Mouse (Mus musculus): ENCODE results near the gene Park7.

Gene Park7

GRCm38 (mm10) chr4:150914290-150914733 lies at the start of gene Park7, which contains the start of gene Tnfrsf9:
Gene Park7, minus strand, starts transcription at chr4:150914437.
Gene Tnfrsf9, plus strand, starts transcription at chr4:150914562.
- peak; percentile 91 to 97 for DNase-seq (ENCODE audit: low spot score in 2 of 2)

DNA sequence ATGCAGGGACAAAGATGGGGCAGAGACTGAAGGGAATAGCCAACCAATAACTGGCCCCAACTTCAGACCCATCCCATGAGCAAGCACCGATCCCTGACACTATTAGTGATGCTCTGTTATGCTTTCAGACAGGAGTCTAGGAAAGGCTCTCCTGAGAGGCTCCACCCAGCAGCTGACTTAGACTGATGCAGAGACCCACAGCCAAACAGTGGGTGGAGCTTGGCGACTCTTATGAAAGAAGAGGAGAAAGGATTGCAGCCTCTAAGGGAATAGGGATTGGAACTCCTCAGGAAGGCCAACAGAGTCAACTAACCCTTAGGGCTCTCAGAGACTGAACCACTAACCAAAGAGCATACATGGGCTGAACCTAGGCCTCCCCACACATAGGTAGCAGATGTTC lies 49.5 kb upstream of the Park7 start:
- no peak for DNase-seq (ENCODE audit: low spot score in 2 of 2)

GRCm38 (mm10) chr4:150962231-150962630 lies 48.0 kb upstream of the Park7 start:
- DNase-seq (ENCODE audit: low spot score in 2 of 2), result no peak

DNA sequence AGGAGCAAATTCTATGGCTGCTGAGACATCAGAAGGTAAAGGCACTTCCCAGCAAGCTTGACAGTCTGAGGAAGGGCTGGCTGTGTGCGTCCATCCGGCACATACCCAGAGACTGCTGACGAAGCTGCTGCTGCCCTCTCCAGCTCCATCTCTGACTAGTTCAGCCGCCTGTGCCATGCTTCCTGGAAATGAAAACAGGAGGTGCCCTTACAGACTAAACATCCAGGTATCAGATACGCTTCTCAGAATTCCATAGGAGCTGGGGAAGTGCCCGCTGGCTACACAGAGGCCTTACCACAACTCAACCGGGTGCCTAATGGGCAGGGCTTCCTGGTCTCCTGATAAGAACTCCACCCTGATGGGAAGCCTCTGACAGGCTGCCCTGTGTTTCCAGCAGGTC lies 44.3 kb upstream of the Park7 start:
- no peak for DNase-seq (ENCODE audit: low spot score in 2 of 2)

DNA sequence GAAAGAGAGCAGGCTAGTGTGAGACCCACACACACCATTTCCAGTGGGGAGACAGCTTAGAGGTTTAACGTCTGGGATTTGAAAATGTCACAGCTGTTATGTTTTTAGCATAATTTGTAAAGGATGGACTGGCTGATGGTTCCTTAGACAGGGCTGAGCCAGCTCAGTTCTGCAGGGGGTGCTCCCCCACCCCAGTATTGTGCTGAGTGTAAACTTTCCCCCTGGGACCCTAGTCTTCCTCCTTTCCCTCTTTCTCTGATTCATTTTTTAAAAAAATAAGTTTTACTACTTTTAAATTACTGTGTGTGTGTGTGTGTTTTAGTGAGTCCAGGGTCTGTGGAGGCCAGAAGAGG lies 42.8 kb upstream of the Park7 start:
- no peak for DNase-seq (ENCODE audit: low spot score in 2 of 2)

DNA sequence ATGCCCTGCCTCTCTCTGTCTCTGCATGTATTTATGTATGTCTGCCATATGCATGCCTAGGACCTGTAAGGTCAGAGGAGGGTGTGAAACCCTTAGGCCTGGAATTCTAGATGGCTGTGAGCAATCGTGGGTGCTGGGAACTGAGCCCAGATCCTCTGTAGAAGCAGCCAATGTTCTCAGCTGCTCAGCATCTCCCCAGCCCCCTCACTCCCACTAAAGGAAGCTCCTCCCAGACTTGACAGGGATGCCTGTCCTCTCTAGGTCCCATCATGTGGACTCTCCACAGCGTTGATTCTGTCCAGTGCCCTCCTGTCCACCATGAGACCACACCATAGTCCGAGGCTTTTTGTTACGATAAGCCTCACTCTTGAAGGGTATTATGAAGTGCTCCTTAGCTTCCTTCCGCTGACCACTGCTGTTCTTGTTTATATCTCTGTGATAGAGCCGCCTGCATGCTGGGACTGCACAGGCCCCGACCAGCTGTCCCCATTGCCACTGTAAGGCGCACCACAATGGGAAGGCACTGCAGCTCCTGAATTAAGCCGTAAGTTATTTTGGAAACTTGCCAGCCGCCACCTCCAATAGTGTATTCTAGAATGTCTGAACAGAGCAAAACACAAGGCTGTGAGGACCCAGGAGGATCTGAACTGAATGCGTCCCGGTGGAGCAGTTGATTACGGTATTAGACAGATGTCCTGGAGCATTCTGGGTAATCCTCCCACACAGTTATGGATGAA lies 42.3 kb upstream of the Park7 start:
- no peak for DNase-seq (ENCODE audit: low spot score in 2 of 2)

DNA sequence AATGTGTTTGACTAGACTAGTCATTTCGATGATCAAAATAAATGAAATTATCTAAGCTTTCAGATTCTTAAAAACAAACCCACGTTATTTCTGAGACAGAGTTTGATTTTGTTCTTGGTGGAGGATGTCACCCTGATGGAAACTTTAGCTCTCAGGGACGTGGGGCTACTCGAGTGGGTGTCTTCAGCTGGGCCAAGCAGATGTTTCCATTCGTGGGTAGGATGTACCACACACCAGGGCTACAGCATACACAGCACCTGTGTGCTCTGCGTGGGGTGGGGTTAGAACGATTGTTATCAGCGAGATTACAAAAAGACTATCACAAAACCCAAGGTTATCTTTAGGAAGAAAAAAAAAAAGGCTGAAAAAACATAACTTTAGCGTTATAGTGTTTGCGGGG lies 36.7 kb upstream of the Park7 start:
- no peak for DNase-seq (ENCODE audit: low spot score in 2 of 2)

DNA sequence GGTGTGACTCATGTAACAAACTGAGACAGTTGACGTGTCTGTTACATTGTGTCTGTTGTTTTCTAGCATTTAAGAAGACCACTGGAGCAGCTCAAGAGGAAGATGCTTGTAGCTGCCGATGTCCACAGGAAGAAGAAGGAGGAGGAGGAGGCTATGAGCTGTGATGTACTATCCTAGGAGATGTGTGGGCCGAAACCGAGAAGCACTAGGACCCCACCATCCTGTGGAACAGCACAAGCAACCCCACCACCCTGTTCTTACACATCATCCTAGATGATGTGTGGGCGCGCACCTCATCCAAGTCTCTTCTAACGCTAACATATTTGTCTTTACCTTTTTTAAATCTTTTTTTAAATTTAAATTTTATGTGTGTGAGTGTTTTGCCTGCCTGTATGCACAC lies 30.5 kb upstream of the Park7 start:
- no peak for DNase-seq (ENCODE audit: low spot score in 2 of 2)

DNA sequence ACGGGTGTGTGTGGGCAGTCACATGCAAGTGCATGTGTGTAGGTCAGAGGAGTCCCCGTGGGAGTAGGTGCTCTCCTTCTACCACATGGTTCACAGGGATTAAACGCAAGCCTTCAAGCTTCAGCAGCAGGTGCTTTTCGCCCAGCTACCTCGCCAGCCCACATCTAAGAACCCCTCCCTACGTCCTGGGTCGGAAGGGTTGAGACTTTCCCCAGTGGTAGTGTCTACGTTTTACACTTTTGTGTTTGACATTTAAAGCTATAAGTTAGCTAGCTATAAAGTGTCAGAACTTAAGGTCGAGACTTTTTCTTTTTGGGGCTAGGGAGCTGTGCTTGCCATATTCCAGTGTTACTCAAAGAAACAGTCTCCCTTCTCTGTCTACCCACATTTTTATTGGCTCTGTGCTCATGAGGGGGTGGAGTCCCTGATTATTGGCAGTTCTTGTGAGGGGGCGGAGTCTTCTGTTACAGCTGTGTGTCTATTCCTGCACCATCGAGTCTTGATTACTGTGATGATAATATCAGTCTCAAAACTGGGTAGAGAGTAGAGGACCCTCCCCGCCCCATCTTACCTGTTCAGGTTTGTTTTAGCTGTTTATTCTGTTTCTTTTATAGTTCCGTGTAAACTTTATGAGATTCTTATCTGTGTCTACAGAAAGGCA lies 25.9 kb upstream of the Park7 start:
- DNase-seq (ENCODE audit: low spot score in 2 of 2), result no peak

GRCm38 (mm10) chr4:150938063-150938452 lies 23.8 kb upstream of the Park7 start:
- no peak for DNase-seq (ENCODE audit: low spot score in 2 of 2)

GRCm38 (mm10) chr4:150937293-150938062 lies 23.2 kb upstream of the Park7 start:
- DNase-seq (ENCODE audit: low spot score in 2 of 2), result peak in 1 of 2 experiments; percentile 29

DNA sequence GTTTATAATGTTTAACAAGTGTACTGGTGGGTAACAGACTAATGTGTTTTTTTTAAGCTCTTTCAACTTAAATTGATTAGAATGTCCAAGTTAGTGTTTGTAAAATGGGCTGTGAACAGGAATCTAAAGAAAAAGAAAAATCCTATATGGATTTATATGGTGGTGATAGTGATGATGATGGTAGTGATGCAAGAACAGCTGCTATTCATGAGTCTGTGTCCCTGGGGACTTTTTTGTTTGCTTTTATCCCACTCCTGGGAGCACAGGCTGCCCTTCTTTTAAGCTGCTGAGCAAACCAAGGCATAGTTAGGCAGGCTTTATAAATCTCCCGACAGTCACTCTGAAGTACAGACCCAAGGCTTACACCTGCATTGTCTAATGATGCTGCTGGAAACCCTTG lies 19.3 kb upstream of the Park7 start:
- DNase-seq (ENCODE audit: low spot score in 2 of 2), result no peak

GRCm38 (mm10) chr4:150927789-150928188 lies 13.6 kb upstream of the Park7 start:
- DNase-seq (ENCODE audit: low spot score in 2 of 2), result no peak

GRCm38 (mm10) chr4:150926924-150927705 lies 12.9 kb upstream of the Park7 start:
- DNase-seq (ENCODE audit: low spot score in 2 of 2), result no peak

DNA sequence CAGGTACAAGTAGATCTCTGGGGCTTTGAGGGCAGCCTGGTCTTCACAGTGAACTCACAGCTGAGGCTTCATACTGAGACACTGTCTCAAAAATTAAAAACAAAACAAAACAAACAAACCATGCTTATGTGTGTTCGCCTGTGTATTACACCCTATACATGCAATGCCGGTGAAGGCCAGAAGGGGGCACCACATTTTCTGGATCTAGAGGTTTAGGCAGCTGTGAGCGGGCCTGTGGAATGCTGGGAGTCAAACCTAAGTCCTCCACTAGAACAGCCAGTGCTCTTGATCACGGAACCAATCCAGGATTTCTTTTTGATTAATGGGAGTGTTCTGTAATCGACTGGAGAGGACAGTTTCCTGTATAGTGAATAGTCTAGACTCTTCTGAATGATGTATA lies 11.7 kb upstream of the Park7 start:
- peak in 1 of 2 experiments; percentile 45 for DNase-seq (ENCODE audit: low spot score in 2 of 2)

- DNase-seq (ENCODE audit: low spot score in 2 of 2), result no peak
These were observed 10.7 kb upstream of the Park7 start for GRCm38 (mm10) chr4:150924936-150925335.

GRCm38 (mm10) chr4:150924308-150924707 lies 10.1 kb upstream of the Park7 start:
- no peak for DNase-seq (ENCODE audit: low spot score in 2 of 2)

DNA sequence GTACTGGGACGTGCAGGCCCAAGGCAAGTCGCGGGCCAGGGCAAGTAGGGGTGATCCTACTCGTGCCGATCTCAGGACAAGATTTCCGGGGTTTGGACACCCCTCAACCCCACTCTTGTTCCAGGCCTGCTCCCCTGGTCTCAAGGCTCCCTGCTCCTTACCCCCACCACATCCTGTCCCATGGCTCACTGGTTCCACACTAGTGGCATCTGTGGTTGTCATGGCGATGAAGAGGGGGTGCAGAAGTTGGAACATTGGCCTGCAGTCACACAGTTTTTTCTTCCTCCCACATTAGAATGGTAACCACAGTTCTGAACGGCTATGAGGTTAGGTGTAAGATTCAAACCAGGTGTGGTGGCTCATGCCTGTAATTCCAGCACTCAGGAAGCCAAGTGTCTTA lies 7.0 kb upstream of the Park7 start:
- DNase-seq (ENCODE audit: low spot score in 2 of 2), result no peak

- DNase-seq (ENCODE audit: low spot score in 2 of 2), result no peak
These were observed 3.2 kb upstream of the Park7 start for GRCm38 (mm10) chr4:150917336-150918027.

DNA sequence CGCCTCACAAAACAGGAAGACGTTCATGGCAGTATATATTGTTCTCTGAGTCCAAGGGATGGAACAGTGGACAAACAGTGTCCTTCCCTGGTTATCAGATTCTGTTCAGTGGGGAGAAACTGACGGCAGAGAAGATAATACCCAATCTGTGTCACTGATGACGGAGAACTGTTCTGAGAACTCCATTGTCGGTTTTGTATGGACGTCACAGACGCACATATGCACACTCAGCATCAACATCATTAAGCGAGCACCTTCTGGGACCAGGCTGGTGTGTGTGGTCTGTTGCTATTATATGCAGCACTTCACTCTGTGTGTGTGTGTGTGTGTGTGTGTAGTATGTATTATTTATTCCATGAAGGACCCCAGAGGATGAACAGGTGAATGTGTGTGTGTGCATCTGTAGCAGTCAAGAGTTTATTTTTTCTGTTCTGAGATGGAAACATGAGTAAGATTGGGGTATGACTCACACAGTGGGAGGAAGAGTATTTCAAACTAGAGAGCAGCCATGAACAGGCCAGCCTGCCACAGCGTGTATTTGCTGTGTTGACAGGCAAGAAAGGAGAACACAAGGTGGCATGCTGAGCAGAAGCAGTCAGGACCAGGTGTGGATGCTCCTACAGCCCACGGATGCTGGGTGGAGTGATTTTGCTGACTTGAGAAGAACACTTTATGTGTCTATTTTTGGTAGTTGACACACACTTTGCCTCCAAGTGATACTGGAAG lies 1.1 kb upstream of the Park7 start:
- no peak for DNase-seq (ENCODE audit: low spot score in 2 of 2)

DNA sequence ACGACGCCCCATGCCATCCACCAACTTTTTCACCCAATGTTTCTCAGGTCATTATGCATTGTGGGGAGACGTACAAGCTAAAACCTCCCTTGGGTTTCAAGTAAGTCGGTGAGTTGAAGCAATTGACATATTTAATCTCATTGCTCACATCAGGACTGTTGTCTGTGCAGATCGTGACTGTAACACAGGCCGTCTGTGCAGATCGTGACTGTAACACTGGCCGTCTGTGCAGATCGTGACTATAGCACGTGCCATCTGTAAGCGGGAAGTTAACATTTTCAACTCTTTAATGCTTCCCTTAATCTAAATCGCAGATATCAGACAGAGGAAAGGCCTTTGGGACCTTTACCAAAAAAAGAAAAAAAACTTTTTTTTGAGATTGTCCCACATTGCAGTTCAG lies 494 bp downstream of the Park7 start:
- DNase-seq (ENCODE audit: low spot score in 2 of 2), result no peak

Data from spleen, postnatal 10 days (tissue).